Mouse (Mus musculus): Measurements from ENCODE around the gene Stxbp5l. TPM values are rescaled to one million over a fixed set of nuclear protein-coding genes. Genes with fewer than 3 reads are reported as not detected.
"Not testable (repeated sequence)": the region's sequence is repeated elsewhere in the genome, so short reads cannot be mapped to it uniquely, and the experiment has no call there.

The Stxbp5l gene
- polyA plus RNA-seq, 1 experiment from 2014 or later: 16.6 TPM

DNA sequence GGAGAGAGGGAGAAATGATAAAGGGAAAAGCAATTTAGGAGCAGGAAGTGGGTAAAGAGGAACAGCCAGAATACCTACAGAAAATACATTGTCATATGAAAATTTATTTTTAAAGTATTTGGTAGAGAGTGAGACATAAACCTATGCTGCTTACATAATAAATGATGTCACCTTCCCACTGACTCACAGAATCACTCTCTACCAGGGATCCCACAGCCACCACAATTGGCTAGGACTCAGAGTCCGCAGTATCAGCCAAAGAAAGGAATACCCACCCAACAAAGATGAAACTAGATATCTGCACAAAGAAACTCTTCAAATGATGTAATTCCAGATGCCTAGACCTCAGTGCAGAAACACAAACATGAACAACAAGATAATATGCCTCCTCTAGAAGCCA, 12.0 kb downstream of the Stxbp5l start:
- no peak overlapping the region for H3K4me3 ChIP-seq
- H3K9me3 ChIP-seq: no peaks in the 10 kb centered on the region
- H3K9ac ChIP-seq: no peak overlapping the region
- no peak for ATAC-seq (replicated peaks)
- WGBS: 77% methylated on average over 1 of the region's 1 CpGs
- H3K27me3 ChIP-seq (replicated peaks): no peaks in the 10 kb centered on the region
- H3K4me2 ChIP-seq: no peak overlapping the region
- no peaks in the 10 kb centered on the region for H3K36me3 ChIP-seq (replicated peaks)
- H3K27ac ChIP-seq: no peak overlapping the region
- H3K4me1 ChIP-seq: no peaks in the 10 kb centered on the region

DNA sequence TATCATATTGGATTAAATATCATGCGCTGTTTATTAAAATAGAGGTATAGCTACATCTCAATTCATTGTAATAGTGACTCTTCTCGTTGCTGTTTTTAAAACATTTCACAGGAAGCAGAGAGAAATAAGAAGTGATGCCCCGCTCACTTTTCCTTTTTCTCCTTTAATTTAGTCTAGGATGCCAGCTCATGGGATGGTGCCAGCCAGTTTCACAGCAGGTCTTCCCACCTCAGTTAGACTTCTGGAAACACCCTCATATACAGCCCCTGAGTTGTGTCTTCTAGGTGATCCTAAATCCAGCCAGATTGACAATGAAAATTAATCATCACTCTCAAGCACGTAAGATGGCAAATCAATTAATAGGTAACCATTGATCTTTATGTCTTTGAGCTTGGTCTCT, 17.3 kb downstream of the Stxbp5l start:
- H3K9me3 ChIP-seq: no peaks in the 10 kb centered on the region
- H3K9ac ChIP-seq: no peak overlapping the region
- no peaks in the 10 kb centered on the region for H3K27me3 ChIP-seq (replicated peaks)
- WGBS: 90% methylated on average over 4 of the region's 4 CpGs
- ATAC-seq (replicated peaks): no peak
- H3K36me3 ChIP-seq (replicated peaks): no peaks in the 10 kb centered on the region
- H3K27ac ChIP-seq: no peak overlapping the region
- no peak overlapping the region for H3K4me3 ChIP-seq
- H3K4me2 ChIP-seq: no peak overlapping the region
- H3K4me1 ChIP-seq: no peaks in the 10 kb centered on the region

GRCm38 (mm10) chr16:37363958-37364357, 20.8 kb downstream of the Stxbp5l start:
- no peaks in the 10 kb centered on the region for H3K27me3 ChIP-seq (replicated peaks)
- no peak overlapping the region for H3K27ac ChIP-seq
- H3K4me2 ChIP-seq: no peak overlapping the region
- ATAC-seq (replicated peaks): no peak
- WGBS: 88% methylated on average over 2 of the region's 2 CpGs
- no peaks in the 10 kb centered on the region for H3K9me3 ChIP-seq
- no peaks in the 10 kb centered on the region for H3K4me1 ChIP-seq
- H3K9ac ChIP-seq: no peak overlapping the region
- no peaks in the 10 kb centered on the region for H3K36me3 ChIP-seq (replicated peaks)
- H3K4me3 ChIP-seq: no peak overlapping the region

GRCm38 (mm10) chr16:37355621-37356020, 29.1 kb downstream of the Stxbp5l start:
- Histone ChIP-seq H3K4me1 (no peaks in the 10 kb centered on the region), H3K9ac (no peak overlapping the region), H3K9me3 (no peaks in the 10 kb centered on the region), H3K4me2 (no peak overlapping the region), H3K36me3 (replicated peaks) (no peaks in the 10 kb centered on the region), H3K4me3 (no peak overlapping the region), H3K27me3 (replicated peaks) (no peaks in the 10 kb centered on the region), H3K27ac (no peak overlapping the region)
- 91% methylated on average over 3 of the region's 3 CpGs for WGBS
- ATAC-seq (replicated peaks): no peak

- Histone ChIP-seq H3K27me3 (replicated peaks) (no peaks in the 10 kb centered on the region), H3K27ac (no peak overlapping the region), H3K4me3 (no peak overlapping the region), H3K9me3 (no peaks in the 10 kb centered on the region; the same call in 1 of the 2 replicates), H3K4me2 (no peak overlapping the region), H3K4me1 (no peaks in the 10 kb centered on the region), H3K36me3 (replicated peaks) (no peaks in the 10 kb centered on the region), H3K9ac (no peak overlapping the region)
- WGBS: 4% methylated on average over 3 of the region's 3 CpGs
- no peak for ATAC-seq (replicated peaks)
These were observed 37.7 kb downstream of the Stxbp5l start for GRCm38 (mm10) chr16:37347092-37347491.

- Histone ChIP-seq H3K9ac (no peak overlapping the region), H3K4me3 (no peak overlapping the region), H3K9me3 (no peaks in the 10 kb centered on the region; the same call in 1 of the 2 replicates), H3K27ac (no peak overlapping the region), H3K27me3 (replicated peaks) (no peaks in the 10 kb centered on the region), H3K36me3 (replicated peaks) (no peaks in the 10 kb centered on the region), H3K4me2 (no peak overlapping the region), H3K4me1 (no peaks in the 10 kb centered on the region)
- 70% methylated on average over 2 of the region's 2 CpGs for WGBS
- ATAC-seq (replicated peaks): no peak
These were observed 39.8 kb downstream of the Stxbp5l start for GRCm38 (mm10) chr16:37344960-37345359.

DNA sequence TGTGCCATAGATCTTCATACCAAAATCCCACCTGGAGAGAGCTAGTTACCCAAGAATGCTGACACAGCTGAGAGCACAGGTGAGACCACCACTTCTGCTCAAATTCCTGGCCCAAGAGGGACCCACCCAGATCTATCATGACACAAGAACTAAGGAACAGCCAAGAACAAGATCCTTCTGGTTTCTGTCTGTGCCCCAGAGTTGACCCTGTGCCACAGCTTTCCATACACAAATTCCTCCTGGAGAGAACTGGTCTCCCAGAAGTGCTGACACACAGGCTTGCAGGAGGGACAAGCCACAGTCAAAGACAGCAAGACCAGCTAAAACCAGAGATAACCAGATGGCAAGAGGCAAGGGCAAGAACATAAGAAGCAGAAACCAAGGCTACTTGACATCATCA, 43.3 kb downstream of the Stxbp5l start:
- H3K4me3 ChIP-seq; ATAC-seq (replicated peaks); H3K27ac ChIP-seq; H3K27me3 ChIP-seq (replicated peaks); H3K9ac ChIP-seq; H3K9me3 ChIP-seq; H3K4me2 ChIP-seq; H3K4me1 ChIP-seq; H3K36me3 ChIP-seq (replicated peaks): not testable (repeated sequence)

DNA sequence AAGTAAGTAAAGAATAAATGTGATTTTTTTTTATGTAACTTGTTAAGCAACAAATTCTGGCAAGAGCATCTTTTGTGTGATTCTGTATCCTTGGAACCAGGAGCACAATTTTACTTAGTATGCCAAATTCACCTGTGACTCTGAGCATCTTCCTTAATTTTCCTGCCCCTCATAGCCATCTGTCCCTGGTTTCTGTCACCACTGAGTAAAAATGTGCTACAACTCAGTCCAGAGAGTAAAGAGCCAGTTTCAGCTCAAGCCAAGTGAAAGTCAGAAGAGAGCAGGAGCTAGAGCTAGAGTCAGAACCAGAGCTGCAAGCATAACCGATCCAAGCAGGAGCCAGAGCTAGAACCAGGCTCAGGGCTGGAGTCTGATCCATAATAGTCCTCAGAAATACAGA, 46.6 kb downstream of the Stxbp5l start:
- Histone ChIP-seq H3K9me3 (no peaks in the 10 kb centered on the region), H3K36me3 (replicated peaks) (no peaks in the 10 kb centered on the region), H3K4me2 (no peak overlapping the region), H3K9ac (no peak overlapping the region), H3K27me3 (replicated peaks) (no peaks in the 10 kb centered on the region), H3K4me1 (no peaks in the 10 kb centered on the region), H3K4me3 (no peak overlapping the region), H3K27ac (no peak overlapping the region)
- no peak for ATAC-seq (replicated peaks)
- WGBS: 95% methylated on average over 1 of the region's 1 CpGs

GRCm38 (mm10) chr16:37337529-37337928, 47.2 kb downstream of the Stxbp5l start:
- no peaks in the 10 kb centered on the region for H3K36me3 ChIP-seq (replicated peaks)
- no peaks in the 10 kb centered on the region for H3K4me1 ChIP-seq
- H3K4me3 ChIP-seq: no peak overlapping the region
- H3K4me2 ChIP-seq: no peak overlapping the region
- no peak for ATAC-seq (replicated peaks)
- H3K9ac ChIP-seq: no peak overlapping the region
- H3K9me3 ChIP-seq: no peaks in the 10 kb centered on the region
- 74% methylated on average over 1 of the region's 1 CpGs for WGBS
- no peak overlapping the region for H3K27ac ChIP-seq
- H3K27me3 ChIP-seq (replicated peaks): no peaks in the 10 kb centered on the region

- 94% methylated on average over 1 of the region's 1 CpGs for WGBS
- Histone ChIP-seq H3K27ac (no peak overlapping the region), H3K27me3 (replicated peaks) (no peaks in the 10 kb centered on the region), H3K9me3 (no peaks in the 10 kb centered on the region), H3K9ac (no peak overlapping the region), H3K4me3 (no peak overlapping the region), H3K4me1 (no peaks in the 10 kb centered on the region), H3K4me2 (no peak overlapping the region), H3K36me3 (replicated peaks) (no peaks in the 10 kb centered on the region)
- no peak for ATAC-seq (replicated peaks)
These were observed 80.3 kb downstream of the Stxbp5l start for GRCm38 (mm10) chr16:37304441-37304840.

DNA sequence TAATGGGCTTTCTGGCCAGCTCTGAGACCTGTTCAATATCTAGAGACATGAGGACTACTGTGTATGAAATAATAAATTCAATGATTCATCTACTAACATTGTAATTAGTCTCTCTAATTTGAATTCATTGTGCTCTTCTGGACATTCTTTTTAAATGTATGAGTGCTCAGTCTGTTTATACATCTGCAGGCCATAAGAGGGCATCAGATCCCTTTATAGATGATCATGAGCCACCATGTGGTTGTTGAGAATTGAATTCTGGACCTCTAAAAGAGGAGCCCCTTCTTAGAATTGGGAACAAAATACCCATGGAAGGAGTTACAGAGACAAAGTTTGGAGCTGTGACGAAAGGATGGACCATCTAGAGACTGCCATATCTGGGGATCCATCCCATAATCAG, 92.2 kb downstream of the Stxbp5l start:
- Histone ChIP-seq H3K9me3 (no peaks in the 10 kb centered on the region), H3K27ac (no peak overlapping the region), H3K27me3 (replicated peaks) (no peaks in the 10 kb centered on the region), H3K4me3 (no peak overlapping the region), H3K4me2 (no peak overlapping the region), H3K36me3 (replicated peaks) (no peaks in the 10 kb centered on the region), H3K9ac (no peak overlapping the region), H3K4me1 (no peaks in the 10 kb centered on the region)
- 43% methylated on average over 1 of the region's 1 CpGs for WGBS
- 0 out of 2 replicates have a peak, but pooled peaks have one; percentile 63 for ATAC-seq (replicated peaks)

- Histone ChIP-seq H3K27ac (no peak overlapping the region), H3K9ac (no peak overlapping the region), H3K4me1 (no peaks in the 10 kb centered on the region), H3K4me2 (no peak overlapping the region), H3K4me3 (no peak overlapping the region), H3K9me3 (no peaks in the 10 kb centered on the region), H3K27me3 (replicated peaks) (no peaks in the 10 kb centered on the region), H3K36me3 (replicated peaks) (no peaks in the 10 kb centered on the region)
- 83% methylated on average over 1 of the region's 1 CpGs for WGBS
- no peak for ATAC-seq (replicated peaks)
These were observed 104.6 kb downstream of the Stxbp5l start for GRCm38 (mm10) chr16:37280206-37280605.

DNA sequence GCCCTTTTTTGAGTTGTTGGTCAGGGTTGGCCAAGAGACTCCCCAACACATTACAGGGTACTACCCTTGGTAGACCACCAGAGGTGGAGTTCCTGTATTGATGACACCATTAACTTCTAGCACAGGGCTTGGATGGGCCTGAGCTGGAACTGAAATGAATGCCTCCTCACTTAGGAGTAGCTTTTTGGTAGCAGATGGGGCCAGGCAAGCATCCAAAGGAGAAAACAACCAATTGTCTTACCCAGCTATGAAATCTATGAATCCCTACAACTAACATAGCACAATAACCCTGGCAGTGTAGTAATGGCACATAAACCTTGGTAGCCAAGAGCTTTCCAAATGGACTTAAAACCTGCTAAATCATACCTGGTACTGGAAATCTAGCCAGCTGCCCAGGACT, 111.1 kb downstream of the Stxbp5l start:
- Histone ChIP-seq H3K9me3 (no peaks in the 10 kb centered on the region), H3K4me3 (no peak overlapping the region), H3K27me3 (replicated peaks) (no peaks in the 10 kb centered on the region), H3K4me2 (no peak overlapping the region), H3K9ac (no peak overlapping the region), H3K36me3 (replicated peaks) (no peaks in the 10 kb centered on the region), H3K27ac (no peak overlapping the region), H3K4me1 (no peaks in the 10 kb centered on the region)
- ATAC-seq (replicated peaks): no peak

GRCm38 (mm10) chr16:37261678-37262077, 123.1 kb downstream of the Stxbp5l start:
- no peaks in the 10 kb centered on the region for H3K27me3 ChIP-seq (replicated peaks)
- no peaks in the 10 kb centered on the region for H3K36me3 ChIP-seq (replicated peaks)
- H3K4me3 ChIP-seq: no peak overlapping the region
- 68% methylated on average over 3 of the region's 3 CpGs for WGBS
- no peaks in the 10 kb centered on the region for H3K4me1 ChIP-seq
- no peak overlapping the region for H3K9ac ChIP-seq
- no peaks in the 10 kb centered on the region for H3K9me3 ChIP-seq
- H3K27ac ChIP-seq: no peak overlapping the region
- H3K4me2 ChIP-seq: no peak overlapping the region
- no peak for ATAC-seq (replicated peaks)

Data from midbrain, embryonic 15.5 days (tissue).